Mouse (Mus musculus) hindbrain, postnatal 0 days (tissue): ENCODE measurements around the gene Akap1. TPM values are rescaled to one million over a fixed set of nuclear protein-coding genes. Genes with fewer than 3 reads are reported as not detected.
A peak's percentile ranks its signal among the peaks of the same experiment; 100 is the strongest.
"Not testable (repeated sequence)": the region's sequence is repeated elsewhere in the genome, so short reads cannot be mapped to it uniquely, and the experiment has no call there.

Experiments
- ATAC-seq: fragments of 200-750 bp; cut with Nextera tagmentation; 2 replicates; pipeline ENCODE4 v1.8.0; 2017; ENCODE audit warnings: mild to moderate bottlenecking, moderate TSS enrichment, moderate library complexity
- DNase-seq: peaks from one replicate; pipeline ENCODE4 v3.0.0-alpha.2; 2015; ENCODE audit warnings: low spot score
- H3K27ac ChIP-seq: fragments of 300-500 bp; sonication (generic); 2 replicates; pipeline ENCODE4 v1.5.1; 2014; ENCODE audit warnings: mild to moderate bottlenecking
- H3K27me3 ChIP-seq: fragments of 300-500 bp; sonication (generic); 2 replicates; pipeline ENCODE4 v1.6.1; 2014; ENCODE audit warnings: low read length, mixed read lengths; ENCODE audit not compliant: insufficient read depth
- H3K36me3 ChIP-seq: fragments of 300-500 bp; sonication (generic); 2 replicates; pipeline ENCODE4 v1.6.1; 2014; ENCODE audit warnings: low read length, mixed read lengths; ENCODE audit not compliant: insufficient read depth
- H3K4me1 ChIP-seq: fragments of 300-500 bp; sonication (generic); 2 replicates; pipeline ENCODE4 v1.6.1; 2014; ENCODE audit warnings: antibody characterized with exemption, low read length, mixed read lengths; ENCODE audit not compliant: insufficient read depth
- H3K4me2 ChIP-seq: fragments of 300-500 bp; sonication (generic); 2 replicates; pipeline ENCODE4 v1.6.1; 2014; ENCODE audit warnings: low read depth, mild to moderate bottlenecking, low read length, moderate library complexity, mixed read lengths
- H3K4me3 ChIP-seq: fragments of 300-500 bp; sonication (generic); 2 replicates; pipeline ENCODE4 v1.5.1; 2014; ENCODE audit warnings: low read length
- H3K9ac ChIP-seq: fragments of 300-500 bp; sonication (generic); replicated peaks from 2 replicates; pipeline ENCODE4 v1.6.1; 2014; ENCODE audit warnings: mild to moderate bottlenecking, low read length, moderate library complexity, mixed read lengths
- H3K9me3 ChIP-seq: fragments of 300-500 bp; sonication (generic); 2 replicates; pipeline ENCODE4 v1.6.1; 2016; ENCODE audit warnings: low read length, mixed read lengths
- CTCF ChIP-seq: IDR thresholded peaks from 2 replicates; pipeline ENCODE4 v1.5.1; 2016; ENCODE audit warnings: antibody characterized with exemption, control low read depth, low read depth
- WGBS: fragments of 180-500 bp; shearing (Covaris S2); extraction: QIAGEN DNeasy Blood & Tissue Kit; methylation state at CpG from one replicate; pipeline ENCODE4 v1.1.7; 2014; 5-methylcytosine and 5-hydroxymethylcytosine counted together
- polyA plus RNA-seq: library from polyadenylated mRNA; unstranded; fragments of >200 nt; fragmentation: Nextera tagmentation; extraction: Ambion mirVana; gene quantifications from 2 replicates; pipeline ENCODE4 v1.2.1, GENCODE M21; 2015
- total RNA-seq: library from RNA; depleted of rRNA; stranded (reverse); fragments of >200 nt; gene quantifications from 2 replicates; pipeline ENCODE4 v1.2.3, GENCODE M21; 2014

The Akap1 gene
- total and polyA plus RNA-seq, 2 experiments from 2014 or later: 20.8 to 51.5 TPM

- H3K9me3 ChIP-seq: no peaks in the 10 kb centered on the region
- no peaks in the 10 kb centered on the region for H3K4me1 ChIP-seq
- DNase-seq (no peak), ATAC-seq (no peak)
- H3K4me2 ChIP-seq: no peak overlapping the region
- H3K36me3 ChIP-seq: no peaks in the 10 kb centered on the region
- H3K4me3 ChIP-seq: no peak overlapping the region
- 84% methylated on average over 6 of the region's 6 CpGs for WGBS
- no peak for TF ChIP-seq CTCF
- no peaks in the 10 kb centered on the region for H3K27me3 ChIP-seq
- no peak overlapping the region for H3K9ac ChIP-seq
- H3K27ac ChIP-seq: no peak overlapping the region
Observed at GRCm38 (mm10) chr11:88902762-88903161, 38.4 kb upstream of the Akap1 start.

DNA sequence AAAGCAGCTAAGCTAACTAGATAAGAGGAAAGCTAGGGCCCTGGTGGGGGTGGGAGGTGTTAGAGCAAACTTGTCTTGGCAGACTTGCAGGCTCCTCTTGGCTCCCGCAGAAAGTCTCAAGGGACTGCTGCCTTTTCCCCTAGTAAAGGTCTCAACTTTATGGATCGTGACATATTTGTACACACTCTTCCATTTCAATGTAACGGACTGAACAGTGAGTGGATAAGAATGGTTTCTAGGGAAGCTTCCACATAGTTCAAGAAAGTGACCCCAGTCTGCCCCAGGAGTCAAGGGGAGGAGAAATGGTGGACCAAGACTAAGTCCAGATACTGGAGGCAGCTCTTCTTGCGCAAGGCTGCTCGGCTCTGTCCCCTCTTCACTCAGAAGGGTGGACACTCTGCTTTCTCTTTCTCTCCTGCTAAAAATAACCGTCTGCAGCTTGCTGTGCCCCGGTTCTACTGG is 37.0 kb upstream of the Akap1 start:
- no peaks in the 10 kb centered on the region for H3K9me3 ChIP-seq
- H3K36me3 ChIP-seq: no peaks in the 10 kb centered on the region
- H3K4me1 ChIP-seq: no peaks in the 10 kb centered on the region
- no peak for TF ChIP-seq CTCF
- no peak for ATAC-seq
- no peak overlapping the region for H3K9ac ChIP-seq
- H3K4me2 ChIP-seq: no peak overlapping the region
- WGBS: 76% methylated on average over 7 of the region's 7 CpGs
- H3K27ac ChIP-seq: no peak overlapping the region
- no peak overlapping the region for H3K4me3 ChIP-seq
- DNase-seq: no peak
- H3K27me3 ChIP-seq: no peaks in the 10 kb centered on the region

GRCm38 (mm10) chr11:88899561-88899960 is 35.2 kb upstream of the Akap1 start:
- WGBS: 92% methylated on average over 6 of the region's 6 CpGs
- no peak overlapping the region for H3K4me2 ChIP-seq
- no peak for ATAC-seq
- no peaks in the 10 kb centered on the region for H3K9me3 ChIP-seq
- no peak overlapping the region for H3K4me3 ChIP-seq
- no peak for TF ChIP-seq CTCF
- no peaks in the 10 kb centered on the region for H3K4me1 ChIP-seq
- H3K27ac ChIP-seq: no peak overlapping the region
- no peak overlapping the region for H3K9ac ChIP-seq
- DNase-seq: no peak
- no peaks in the 10 kb centered on the region for H3K36me3 ChIP-seq
- no peaks in the 10 kb centered on the region for H3K27me3 ChIP-seq

GRCm38 (mm10) chr11:88898380-88898763 is 34.0 kb upstream of the Akap1 start:
- Histone ChIP-seq H3K27ac (no peak overlapping the region), H3K4me2 (no peak overlapping the region), H3K4me1 (no peaks in the 10 kb centered on the region), H3K9me3 (no peaks in the 10 kb centered on the region), H3K9ac (no peak overlapping the region), H3K4me3 (no peak overlapping the region), H3K36me3 (no peaks in the 10 kb centered on the region), H3K27me3 (no peaks in the 10 kb centered on the region)
- WGBS: 88% methylated on average over 4 of the region's 4 CpGs
- no peak for ATAC-seq
- no peak for TF ChIP-seq CTCF
- DNase-seq: no peak

GRCm38 (mm10) chr11:88897624-88898379 is 33.4 kb upstream of the Akap1 start:
- Histone ChIP-seq H3K27ac (no peak overlapping the region), H3K4me1 (no peaks in the 10 kb centered on the region), H3K4me3 (no peak overlapping the region), H3K9me3 (no peaks in the 10 kb centered on the region), H3K36me3 (no peaks in the 10 kb centered on the region), H3K9ac (no peak overlapping the region), H3K4me2 (no peak overlapping the region), H3K27me3 (no peaks in the 10 kb centered on the region)
- ATAC-seq (no peak), DNase-seq (no peak)
- no peak for TF ChIP-seq CTCF
- WGBS: 60% methylated on average over 15 of the region's 15 CpGs

DNA sequence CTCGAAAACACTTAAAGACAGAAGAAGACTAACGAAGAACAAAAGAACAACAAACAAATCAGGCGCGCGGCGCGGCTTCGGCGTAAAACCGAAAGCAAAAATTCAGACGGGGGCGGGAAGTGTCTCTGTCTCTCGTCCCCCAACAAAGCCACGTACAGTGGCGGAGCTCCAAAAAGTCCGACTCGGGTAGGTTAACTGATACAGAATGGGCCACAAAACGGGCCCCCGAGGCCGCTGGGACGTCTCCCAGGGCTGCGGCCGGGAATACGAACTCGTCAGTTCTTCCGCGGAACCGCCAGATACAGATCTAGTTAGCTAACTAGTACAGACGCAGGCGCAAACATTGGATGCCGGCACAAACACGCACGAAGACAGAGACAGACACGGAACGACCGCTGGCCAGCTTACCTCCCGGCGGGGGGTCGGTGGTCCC is 31.4 kb upstream of the Akap1 start:
- WGBS: 45% methylated on average over 22 of the region's 39 CpGs
- not testable (repeated sequence) for H3K27ac ChIP-seq, H3K27me3 ChIP-seq

DNA sequence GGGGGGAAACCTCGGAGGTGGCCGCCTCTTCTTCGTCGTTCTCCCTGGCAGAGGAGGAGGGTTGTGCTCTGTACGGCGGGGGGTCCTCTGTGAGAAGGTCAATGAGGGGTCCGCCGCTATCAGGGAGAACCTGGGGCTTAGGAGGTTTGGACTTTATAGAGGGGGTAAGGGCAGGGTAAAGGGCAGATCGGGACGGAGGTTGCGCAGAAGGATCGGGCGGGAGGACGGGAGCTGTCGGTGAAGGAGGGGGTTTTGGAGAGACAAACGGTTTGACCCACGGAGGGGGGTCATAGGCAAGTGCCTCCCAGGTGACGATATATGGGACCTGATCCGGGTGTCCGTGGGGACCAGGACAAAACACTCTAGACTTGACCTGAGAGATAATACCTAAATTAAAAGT is 30.8 kb upstream of the Akap1 start:
- H3K4me2 ChIP-seq, DNase-seq, H3K27ac ChIP-seq, H3K4me3 ChIP-seq, H3K4me1 ChIP-seq, ATAC-seq, H3K27me3 ChIP-seq, H3K36me3 ChIP-seq, H3K9ac ChIP-seq, H3K9me3 ChIP-seq: not testable (repeated sequence)
- 55% methylated on average over 13 of the region's 20 CpGs for WGBS

More for the DNA sequence above, 31.4 kb upstream of the Akap1 start:
- not testable (repeated sequence) for H3K9ac ChIP-seq, H3K4me2 ChIP-seq, H3K9me3 ChIP-seq, H3K4me1 ChIP-seq, ATAC-seq, H3K36me3 ChIP-seq, DNase-seq
- H3K4me3 ChIP-seq: peak overlapping the region; percentile 18

DNA sequence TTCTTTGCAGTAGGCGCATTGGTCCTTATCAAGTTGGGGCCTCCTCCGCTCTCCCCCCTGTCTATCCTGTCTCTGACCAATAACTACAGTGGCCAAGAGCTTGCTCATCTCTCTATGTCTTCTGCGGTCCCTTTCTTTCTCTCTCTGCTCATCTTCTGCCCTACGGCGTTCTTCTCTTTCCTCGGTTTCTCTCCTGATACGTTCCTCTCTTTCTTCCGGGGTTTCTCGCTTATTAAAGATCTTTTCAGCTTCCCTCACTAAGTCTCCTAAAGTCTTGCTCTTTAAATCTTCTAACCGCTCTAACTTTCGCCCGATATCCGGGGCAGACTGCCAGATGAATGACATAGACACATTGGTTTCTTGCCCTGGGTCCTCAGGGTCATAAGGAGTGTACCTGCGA is 29.9 kb upstream of the Akap1 start:
- not testable (repeated sequence) for DNase-seq, H3K4me2 ChIP-seq, H3K36me3 ChIP-seq, H3K27ac ChIP-seq, H3K4me1 ChIP-seq, ATAC-seq, H3K4me3 ChIP-seq, H3K9me3 ChIP-seq, H3K27me3 ChIP-seq, H3K9ac ChIP-seq
- WGBS: 98% methylated on average over 11 of the region's 14 CpGs

DNA sequence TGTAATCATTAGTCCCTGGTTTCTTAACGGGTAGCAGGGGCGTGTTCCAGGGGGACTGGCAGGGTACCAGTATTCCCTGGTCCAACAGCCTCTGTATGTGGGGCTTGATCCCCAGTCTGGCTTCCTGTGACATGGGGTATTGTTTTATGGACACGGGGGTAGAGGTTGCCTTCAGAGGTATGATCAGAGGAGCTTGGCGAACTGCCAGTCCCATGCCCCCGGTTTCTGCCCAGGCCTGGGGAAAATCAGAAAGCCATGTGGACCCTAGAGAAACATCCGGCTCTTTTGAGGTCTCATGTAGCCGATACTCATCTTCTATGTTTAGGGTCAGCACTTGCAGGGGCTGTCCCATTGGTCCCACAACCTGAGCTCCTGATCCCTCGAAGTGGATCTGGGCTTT is 29.1 kb upstream of the Akap1 start:
- not testable (repeated sequence) for H3K9ac ChIP-seq, H3K4me2 ChIP-seq, H3K9me3 ChIP-seq, H3K4me3 ChIP-seq, DNase-seq, H3K4me1 ChIP-seq, H3K36me3 ChIP-seq, H3K27ac ChIP-seq, H3K27me3 ChIP-seq, ATAC-seq
- WGBS: 80% methylated on average over 2 of the region's 8 CpGs

DNA sequence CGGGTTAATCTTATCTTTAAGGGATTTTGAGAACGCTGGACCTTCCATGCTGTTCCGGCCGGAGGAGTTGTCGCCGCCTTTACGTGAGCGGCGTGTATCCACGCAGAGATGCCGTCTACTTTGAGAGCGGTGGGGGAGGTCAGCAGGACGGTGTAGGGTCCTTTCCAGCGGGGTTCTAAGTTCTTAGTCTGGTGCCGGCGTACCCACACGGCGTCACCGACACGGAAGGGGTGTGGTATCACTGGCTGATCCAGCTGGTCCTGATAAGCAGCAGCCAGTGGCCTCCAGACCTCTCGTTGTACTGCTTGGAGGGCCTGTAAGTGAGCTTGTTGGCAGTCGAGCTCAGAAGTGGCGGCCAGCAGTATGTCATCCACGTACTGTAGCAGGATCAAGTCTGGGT is 28.4 kb upstream of the Akap1 start:
- H3K9ac ChIP-seq, H3K4me3 ChIP-seq, H3K4me1 ChIP-seq, H3K4me2 ChIP-seq, H3K27me3 ChIP-seq, H3K9me3 ChIP-seq, DNase-seq, ATAC-seq, H3K36me3 ChIP-seq, H3K27ac ChIP-seq: not testable (repeated sequence)
- 97% methylated on average over 20 of the region's 24 CpGs for WGBS
